Mouse (Mus musculus) stomach, postnatal 0 days (tissue): ENCODE results near the gene Fcgrt.

ENCODE experiments used
- CTCF ChIP-seq: IDR thresholded peaks from 2 replicates; pipeline ENCODE4 v1.5.1; 2016; ENCODE audit warnings: antibody characterized with exemption, low read depth, mild to moderate bottlenecking, moderate library complexity
- EP300 ChIP-seq: optimal IDR thresholded peaks from 2 replicates; pipeline ENCODE3; 2016; ENCODE audit warnings: antibody characterized with exemption

- TF ChIP-seq CTCF = no peak
- TF ChIP-seq EP300 = no peak
Measured at GRCm38 (mm10) chr7:45076501-45076900, 27.1 kb downstream of the Fcgrt start.
